Mouse (Mus musculus) hindbrain, embryonic 10.5 days (tissue): ENCODE data around the gene Olfr550. TPM values are rescaled to one million over a fixed set of nuclear protein-coding genes. Genes with fewer than 3 reads are reported as not detected.

Source experiments
- DNase-seq: peaks from one replicate; pipeline ENCODE4 v3.0.0-alpha.2; 2017; ENCODE audit warnings: low spot score
- H3K27ac ChIP-seq: fragments of 300-500 bp; sonication (generic); 2 replicates; pipeline ENCODE4 v1.5.1; 2016; ENCODE audit warnings: mild to moderate bottlenecking, moderate library complexity
- H3K27me3 ChIP-seq: fragments of 300-500 bp; sonication (generic); 2 replicates; pipeline ENCODE4 v1.6.1; 2016; ENCODE audit warnings: mild to moderate bottlenecking; ENCODE audit not compliant: poor library complexity, insufficient read depth, severe bottlenecking
- H3K36me3 ChIP-seq: fragments of 300-500 bp; sonication (generic); 2 replicates; pipeline ENCODE4 v1.6.1; 2016; ENCODE audit warnings: mild to moderate bottlenecking, moderate library complexity
- H3K4me1 ChIP-seq: fragments of 300-500 bp; sonication (generic); replicated peaks from 2 replicates; pipeline ENCODE4 v1.6.1; 2016; ENCODE audit warnings: mild to moderate bottlenecking
- H3K4me3 ChIP-seq: fragments of 300-500 bp; sonication (generic); 2 replicates; pipeline ENCODE4 v1.5.1; 2016; ENCODE audit warnings: mild to moderate bottlenecking, moderate library complexity
- H3K9me3 ChIP-seq: fragments of 300-500 bp; sonication (generic); 2 replicates; pipeline ENCODE4 v1.6.1; 2016; ENCODE audit warnings: mild to moderate bottlenecking, moderate library complexity
- WGBS: fragments of 180-500 bp; shearing (Covaris S2); methylation state at CpG from one replicate; pipeline ENCODE4 v1.1.7; 2016; 5-methylcytosine and 5-hydroxymethylcytosine counted together
- polyA plus RNA-seq: library from polyadenylated mRNA; unstranded; fragments of >200 nt; fragmentation: Nextera tagmentation; extraction: Ambion mirVana; gene quantifications from 2 replicates; pipeline ENCODE4 v1.2.1, GENCODE M21; 2016

The Olfr550 gene
- not detected in 2 replicates for polyA plus RNA-seq

DNA sequence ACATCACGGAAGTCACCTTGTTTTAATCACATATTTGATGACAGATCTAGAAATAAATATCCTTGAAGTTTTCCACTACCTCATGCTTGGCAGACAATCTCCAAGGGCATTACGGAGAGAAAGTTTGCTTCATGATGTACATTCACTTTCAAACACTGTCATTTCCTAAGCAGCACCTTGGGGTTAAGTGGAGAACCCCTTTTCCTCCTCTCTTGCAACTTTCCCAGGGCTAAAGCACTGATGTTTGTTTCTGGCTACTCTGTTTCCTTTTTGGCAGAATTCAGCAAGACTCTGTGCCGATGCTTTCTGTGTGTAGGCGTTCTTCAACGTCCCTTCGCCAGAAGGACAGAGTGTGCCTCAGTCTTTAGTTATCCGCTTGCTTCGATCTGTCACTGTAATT is at the start of gene Olfr550:
Olfr550 (plus strand) TSS at position 301 of the 400 bp plus-strand sequence.
- Histone ChIP-seq H3K27me3 (no peaks in the 10 kb centered on the region), H3K4me1 (peaks cover 5% of the 10 kb centered on the region), H3K36me3 (no peaks in the 10 kb centered on the region), H3K9me3 (no peaks in the 10 kb centered on the region), H3K27ac (no peak within 1 kb of the TSS), H3K4me3 (no peak within 1 kb of the TSS)
- no peak for DNase-seq
- WGBS, result 93% methylated on average over 8 of the region's 8 CpGs

DNA sequence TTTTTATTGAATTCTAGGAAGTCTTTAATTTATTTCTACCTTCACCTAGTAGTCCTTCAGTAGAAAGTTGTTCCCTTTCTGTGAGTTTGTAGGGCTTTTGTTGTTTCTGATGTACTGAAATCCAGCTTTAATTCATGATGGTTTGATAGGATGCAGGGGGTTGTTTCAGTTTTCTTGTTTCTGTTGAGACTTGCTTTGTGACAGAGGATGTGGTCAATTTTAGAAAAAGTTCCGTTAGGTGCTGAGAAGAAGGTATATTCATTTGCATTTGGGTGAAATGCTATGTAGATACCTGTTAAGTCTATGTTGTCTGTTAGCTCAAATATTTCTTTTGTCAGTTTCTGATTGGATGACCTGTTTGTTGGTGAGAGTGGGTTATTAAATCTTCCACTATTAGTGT is 42.2 kb upstream of the Olfr550 start:
- 84% methylated on average over 1 of the region's 1 CpGs for WGBS
- no peaks in the 10 kb centered on the region for H3K27me3 ChIP-seq
- H3K9me3 ChIP-seq, result no peaks in the 10 kb centered on the region
- no peak overlapping the region for H3K4me3 ChIP-seq
- DNase-seq, result no peak
- no peaks in the 10 kb centered on the region for H3K36me3 ChIP-seq
- H3K4me1 ChIP-seq, result no peaks in the 10 kb centered on the region
- no peak overlapping the region for H3K27ac ChIP-seq

DNA sequence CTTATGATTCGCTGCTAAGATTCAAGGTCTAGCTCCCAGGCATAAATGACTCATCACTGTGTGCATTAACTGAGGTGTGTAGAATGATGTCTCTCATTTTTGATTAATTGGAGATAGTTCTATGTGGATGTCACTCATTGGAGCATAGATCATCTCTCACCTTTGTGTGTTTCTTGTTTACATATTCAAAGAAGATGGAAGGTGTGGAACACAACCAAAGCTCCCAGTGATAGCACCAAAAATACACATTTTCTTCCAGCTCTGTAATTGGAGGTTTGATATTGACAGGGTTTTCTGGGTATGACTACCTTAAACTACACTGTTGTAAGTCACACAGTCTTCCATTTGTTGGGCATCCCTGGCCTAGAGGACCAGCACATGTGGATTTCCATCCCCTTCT is 36.8 kb upstream of the Olfr550 start, which contains the start of gene Olfr547:
Olfr547 (plus strand) TSS at position 301 of the 400 bp plus-strand sequence.
- DNase-seq, result no peak
- Histone ChIP-seq H3K4me1 (no peaks in the 10 kb centered on the region), H3K27ac (no peak within 1 kb of the TSS), H3K36me3 (no peaks in the 10 kb centered on the region), H3K27me3 (no peaks in the 10 kb centered on the region), H3K4me3 (no peak within 1 kb of the TSS), H3K9me3 (no peaks in the 10 kb centered on the region)
- 92% methylated on average over 1 of the region's 1 CpGs for WGBS

DNA sequence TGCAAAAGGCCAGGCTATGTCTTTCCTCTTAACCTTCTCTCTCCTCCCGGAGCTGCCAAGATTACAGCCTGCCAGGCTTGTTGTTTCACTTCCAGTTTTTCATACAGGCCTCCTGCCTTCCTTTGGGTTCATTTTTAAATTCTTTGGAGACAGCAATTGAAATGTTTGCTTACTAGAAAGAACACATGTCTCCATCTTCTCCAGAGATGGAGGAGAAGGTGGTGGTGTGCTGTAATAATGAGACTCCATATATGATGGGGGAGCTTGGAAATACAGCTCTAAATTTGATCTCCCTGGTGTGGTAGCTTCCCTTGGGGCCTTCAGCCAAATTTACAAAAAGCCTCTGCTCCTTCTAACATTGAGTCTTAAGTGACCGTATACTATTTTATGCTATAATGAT is 30.6 kb upstream of the Olfr550 start, which contains the start of gene Olfr548-ps1:
Olfr548-ps1 (plus strand) TSS at position 301 of the 400 bp plus-strand sequence.
- H3K4me3 ChIP-seq, result no peak within 1 kb of the TSS
- H3K27ac ChIP-seq, result no peak within 1 kb of the TSS
- WGBS, result 82% methylated on average over 2 of the region's 2 CpGs
- no peaks in the 10 kb centered on the region for H3K36me3 ChIP-seq
- no peaks in the 10 kb centered on the region for H3K4me1 ChIP-seq
- no peaks in the 10 kb centered on the region for H3K9me3 ChIP-seq
- no peak for DNase-seq
- H3K27me3 ChIP-seq, result no peaks in the 10 kb centered on the region

DNA sequence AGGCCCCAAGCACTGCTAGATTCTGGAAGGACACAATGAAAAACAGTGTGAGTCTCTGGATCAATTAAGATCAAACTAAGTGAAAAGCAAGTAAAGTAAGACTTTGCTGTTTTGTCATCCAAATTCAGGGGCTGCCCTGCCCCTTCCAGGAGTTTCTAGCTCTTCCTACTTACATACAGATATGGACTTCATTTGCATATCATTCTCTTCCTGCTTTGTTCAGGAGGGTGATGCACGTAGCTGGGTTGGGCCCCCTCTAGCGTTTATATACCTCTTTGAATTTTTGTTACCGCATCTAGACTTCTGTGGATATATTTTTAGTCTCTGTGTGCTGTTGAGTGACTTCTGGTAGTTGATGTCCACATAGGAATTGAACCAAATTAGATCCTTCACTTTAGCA is 30.0 kb upstream of the Olfr550 start:
- no peak for DNase-seq
- Histone ChIP-seq H3K36me3 (no peaks in the 10 kb centered on the region), H3K4me1 (no peaks in the 10 kb centered on the region), H3K9me3 (no peaks in the 10 kb centered on the region), H3K27me3 (no peaks in the 10 kb centered on the region), H3K27ac (no peak overlapping the region), H3K4me3 (no peak overlapping the region)
- WGBS, result 61% methylated on average over 3 of the region's 3 CpGs

DNA sequence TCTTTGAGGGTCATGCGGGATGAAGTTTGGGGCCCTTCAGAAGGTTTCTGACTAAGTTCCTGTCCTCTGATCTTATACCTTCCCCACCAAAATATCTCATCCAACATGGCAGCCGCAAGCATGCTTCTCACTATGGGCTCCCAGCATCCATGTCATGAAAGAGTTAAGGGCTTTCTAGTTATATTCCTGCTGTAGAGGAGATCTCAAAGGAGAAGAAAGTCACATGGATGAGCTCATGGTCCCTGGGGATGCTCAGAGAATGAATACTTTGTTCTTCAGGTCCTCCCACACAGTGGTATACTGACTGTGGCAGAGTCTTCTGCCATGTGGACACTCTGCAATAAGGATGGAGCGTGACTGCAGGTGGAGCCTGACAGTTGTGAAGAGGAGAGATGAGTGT is 21.7 kb upstream of the Olfr550 start, which contains the start of gene Olfr549:
Olfr549 (plus strand) TSS at position 301 of the 400 bp plus-strand sequence.
- Histone ChIP-seq H3K27ac (no peak within 1 kb of the TSS), H3K27me3 (no peaks in the 10 kb centered on the region), H3K36me3 (no peaks in the 10 kb centered on the region), H3K9me3 (no peaks in the 10 kb centered on the region), H3K4me3 (no peak within 1 kb of the TSS), H3K4me1 (no peaks in the 10 kb centered on the region)
- WGBS, result 87% methylated on average over 3 of the region's 3 CpGs
- DNase-seq, result no peak

DNA sequence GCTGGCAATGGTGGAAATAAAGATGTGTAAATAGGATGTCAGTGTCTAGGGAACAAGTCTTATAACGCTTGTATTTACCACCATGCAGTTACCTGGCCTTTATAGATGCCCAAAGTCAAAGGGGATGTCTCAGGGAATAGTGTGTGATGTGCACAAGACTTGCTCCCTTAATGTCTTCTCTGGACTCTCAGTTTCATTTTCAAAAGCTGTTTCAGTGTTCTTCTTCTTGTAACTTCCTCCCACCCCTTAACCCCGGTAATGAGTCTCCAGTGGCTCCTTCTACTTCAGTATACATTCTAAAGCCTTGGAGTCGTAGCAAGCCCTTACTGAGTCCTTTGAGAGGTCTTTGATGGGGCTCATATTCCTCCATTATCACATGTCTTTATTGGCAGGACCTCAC is 18.0 kb upstream of the Olfr550 start:
- 77% methylated on average over 3 of the region's 3 CpGs for WGBS

DNA sequence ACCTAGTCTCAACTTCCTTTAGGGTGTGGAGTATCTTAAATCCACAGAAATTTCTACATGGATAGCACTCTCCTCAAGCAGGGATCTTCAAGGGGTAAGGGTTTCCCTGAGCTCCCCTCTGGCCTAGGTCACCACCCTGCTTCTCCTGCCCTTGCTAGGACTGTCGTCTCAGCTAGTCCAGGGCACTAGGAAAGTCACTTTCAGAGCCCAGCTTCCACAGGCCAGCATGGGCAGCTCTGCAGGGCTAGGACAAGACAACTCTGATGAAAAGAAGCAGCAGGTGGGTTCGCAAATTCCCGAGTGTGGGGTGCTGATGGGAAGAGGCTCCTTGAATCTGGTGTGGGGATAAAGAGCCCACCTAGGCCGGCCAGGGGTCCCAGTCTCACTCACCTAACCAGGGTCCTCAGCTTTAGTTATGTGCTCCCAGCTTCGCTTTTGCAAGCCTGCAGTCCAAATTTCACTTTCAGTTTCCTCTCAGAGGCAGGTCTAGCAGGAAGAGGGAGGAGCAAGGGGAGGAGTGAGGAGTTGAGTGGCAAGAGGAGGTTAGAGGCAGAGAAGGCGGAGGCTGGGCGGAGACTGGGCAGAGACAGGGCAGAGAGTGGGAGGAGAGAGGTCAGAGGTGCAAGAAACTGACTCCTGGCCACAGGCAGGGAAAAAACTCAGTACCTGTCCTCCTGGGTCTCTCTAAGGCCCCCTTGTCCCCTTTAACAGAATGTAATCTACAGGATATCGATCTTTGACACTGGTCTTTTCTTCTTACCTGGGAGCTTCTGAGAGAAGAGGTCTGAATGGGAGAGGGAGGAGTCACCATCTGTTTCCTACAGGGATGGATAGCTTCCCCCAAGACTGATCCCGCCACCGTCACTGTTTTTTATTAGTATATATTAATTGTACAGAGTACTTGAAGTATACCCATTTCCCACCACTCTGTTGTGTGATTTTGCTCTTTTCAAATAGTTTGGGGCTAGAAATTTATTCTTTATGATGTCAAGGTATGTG is 5.9 kb upstream of the Olfr550 start, which contains the start of gene Trim21:
Trim21 (minus strand) TSS at position 488 of the 999 bp plus-strand sequence.
- Histone ChIP-seq H3K4me3 (peak within 1 kb of the TSS; percentile 55), H3K4me1 (peaks cover 13% of the 10 kb centered on the region), H3K27ac (peak within 1 kb of the TSS; percentile 75), H3K27me3 (no peaks in the 10 kb centered on the region), H3K9me3 (no peaks in the 10 kb centered on the region), H3K36me3 (no peaks in the 10 kb centered on the region)
- peak; percentile 63 for DNase-seq
- 22% methylated on average over 10 of the region's 10 CpGs for WGBS

More for the DNA sequence above, 18.0 kb upstream of the Olfr550 start:
- Histone ChIP-seq H3K9me3 (no peaks in the 10 kb centered on the region), H3K36me3 (no peaks in the 10 kb centered on the region), H3K27me3 (no peaks in the 10 kb centered on the region), H3K27ac (no peak overlapping the region), H3K4me3 (no peak overlapping the region), H3K4me1 (no peaks in the 10 kb centered on the region)
- no peak for DNase-seq

DNA sequence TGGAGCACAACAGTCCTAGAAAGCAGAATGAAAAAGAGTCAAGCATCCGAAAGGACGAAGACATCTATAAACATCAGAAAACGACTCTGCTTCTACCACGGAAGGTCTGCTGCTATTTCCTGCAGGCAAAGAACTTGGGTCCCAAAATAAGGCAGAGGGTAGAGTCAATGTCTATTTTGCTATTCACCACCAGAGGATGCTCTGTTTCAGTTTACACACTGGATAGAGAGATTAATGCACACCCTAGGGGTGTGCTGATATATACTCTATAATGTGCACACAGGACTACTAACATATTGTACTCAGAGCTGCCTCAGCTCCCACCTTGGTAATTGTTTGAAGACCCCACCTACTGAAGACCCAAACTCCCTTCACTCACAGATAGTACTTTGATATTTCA is 5.0 kb upstream of the Olfr550 start:
- WGBS, result 94% methylated on average over 4 of the region's 4 CpGs
- Histone ChIP-seq H3K4me3 (no peak overlapping the region), H3K36me3 (no peaks in the 10 kb centered on the region), H3K27me3 (no peaks in the 10 kb centered on the region), H3K27ac (no peak overlapping the region), H3K4me1 (peaks cover 13% of the 10 kb centered on the region), H3K9me3 (no peaks in the 10 kb centered on the region)
- no peak for DNase-seq

DNA sequence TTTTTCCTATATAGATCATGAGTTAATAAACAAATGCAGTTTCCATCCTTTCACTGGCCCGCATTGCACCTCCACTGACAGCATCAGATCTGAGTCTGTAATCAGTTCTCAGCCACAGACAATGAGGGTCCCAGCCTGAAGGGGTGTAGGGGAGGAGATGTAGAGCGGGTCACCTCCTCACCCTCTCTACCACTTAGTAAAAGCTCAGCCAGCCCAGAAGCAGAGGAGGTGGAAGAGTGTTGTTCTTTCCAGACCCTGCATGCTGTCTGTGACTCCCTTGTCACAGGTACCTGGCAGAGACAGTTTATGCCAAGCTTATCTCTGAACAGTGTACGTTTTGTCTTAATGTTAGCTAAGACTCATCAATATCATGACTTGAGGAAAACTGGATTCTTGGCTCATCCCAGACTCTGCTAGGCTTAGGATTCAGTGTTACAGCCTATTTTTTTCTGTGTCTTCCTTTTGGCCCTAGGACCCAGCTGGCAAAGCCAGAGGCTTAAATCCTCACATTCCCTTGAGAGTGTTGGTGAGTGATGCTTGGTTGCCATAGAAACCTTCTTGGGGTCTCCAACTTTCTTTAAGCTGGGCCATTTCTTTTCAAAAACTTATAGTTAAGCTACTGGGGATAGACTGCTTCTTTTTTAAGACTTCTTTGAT is 2.1 kb downstream of the Olfr550 start:
- Histone ChIP-seq H3K9me3 (no peaks in the 10 kb centered on the region), H3K36me3 (no peaks in the 10 kb centered on the region), H3K4me3 (no peak overlapping the region), H3K27me3 (no peaks in the 10 kb centered on the region), H3K27ac (no peak overlapping the region), H3K4me1 (peaks cover 5% of the 10 kb centered on the region)
- no peak for DNase-seq
- 74% methylated on average over 3 of the region's 3 CpGs for WGBS

DNA sequence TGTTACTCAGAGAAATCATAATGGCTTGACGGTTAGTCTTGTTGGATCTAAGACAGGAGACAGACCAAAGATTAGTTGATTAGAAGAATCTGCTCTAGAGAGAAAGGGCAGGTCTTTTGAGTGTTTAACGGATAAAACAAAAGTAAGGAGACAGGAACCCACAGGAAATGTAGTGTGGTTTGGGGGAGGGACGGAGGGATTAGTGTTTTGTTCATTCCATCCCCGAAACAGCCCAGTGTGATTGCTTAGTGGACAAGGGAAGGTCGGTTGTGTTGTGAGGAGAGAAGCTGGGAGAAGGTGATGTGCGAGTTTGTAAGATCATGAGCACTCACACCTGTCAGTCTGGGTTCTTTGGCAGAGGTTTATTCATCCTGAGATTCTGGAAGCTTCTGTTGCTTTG is 4.8 kb downstream of the Olfr550 start:
- Histone ChIP-seq H3K9me3 (no peaks in the 10 kb centered on the region), H3K36me3 (no peaks in the 10 kb centered on the region), H3K4me1 (peaks cover 5% of the 10 kb centered on the region), H3K27me3 (no peaks in the 10 kb centered on the region), H3K4me3 (no peak overlapping the region), H3K27ac (no peak overlapping the region)
- DNase-seq, result no peak
- 73% methylated on average over 6 of the region's 6 CpGs for WGBS

DNA sequence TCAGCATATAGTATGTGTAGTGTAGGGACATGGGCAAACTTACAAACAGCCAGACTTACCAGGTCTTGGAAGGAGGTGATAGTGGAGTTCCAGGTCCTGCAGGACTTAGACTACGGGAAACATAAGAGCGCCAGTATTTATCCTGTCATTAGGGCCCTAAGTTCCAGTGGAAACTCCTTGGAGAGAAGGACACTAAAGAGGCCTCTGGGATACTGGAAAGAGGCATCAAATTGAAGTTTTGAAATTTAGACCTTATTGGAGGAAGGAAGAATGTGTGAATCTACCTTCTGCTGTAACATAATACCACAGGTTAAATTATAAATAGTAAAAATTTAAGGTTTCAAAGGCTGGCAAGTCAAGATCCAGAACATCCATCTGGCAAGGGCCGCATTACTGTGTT is 20.5 kb downstream of the Olfr550 start, which contains the start of gene Olfr551:
Olfr551 (minus strand) TSS at position 101 of the 400 bp plus-strand sequence.
- H3K4me1 ChIP-seq, result no peaks in the 10 kb centered on the region
- 89% methylated on average over 3 of the region's 3 CpGs for WGBS
- no peak for DNase-seq
- H3K27me3 ChIP-seq, result no peaks in the 10 kb centered on the region
- no peak within 1 kb of the TSS for H3K4me3 ChIP-seq
- no peak within 1 kb of the TSS for H3K27ac ChIP-seq
- H3K36me3 ChIP-seq, result no peaks in the 10 kb centered on the region
- no peaks in the 10 kb centered on the region for H3K9me3 ChIP-seq
